Comparison of ENCODE assay signal across 9 mouse cellular contexts in genomic region chr2:152048003-152048980, GRCm38 (mm10). TPM values are rescaled to one million over a fixed set of nuclear protein-coding genes. Genes with fewer than 3 reads are reported as not detected.
DNase-seq lines count a peak whose midpoint lies in the region; ATAC-seq and TF ChIP-seq lines count a peak whose summit lies in the region.
"Had no signal": no experiment of that assay in that cellular context is flagged by ENCODE, and none has a peak within 500 bp of the region (broad histone marks: within the 10 kb centered on the region; RNA-seq: fewer than 3 reads in every experiment).

No protein-coding gene starts in this region.

- H3K27ac ChIP-seq in gastrocnemius, adult 2 months: no peak overlapping the region
- H3K27ac ChIP-seq in embryonic facial prominence, embryonic 15.5 days (replicated peaks): no peak overlapping the region
- no peak overlapping the region for H3K27ac ChIP-seq in limb, embryonic 11.5 days (replicated peaks; ENCODE audit: low read depth, low read length)

- no peak for DNase-seq in gastrocnemius, adult 2 months
- no peak for DNase-seq in gastrocnemius, postnatal 10 days
- DNase-seq in 416B (ENCODE audit: low read depth): peak; percentile 75
- peak; percentile 45 for DNase-seq in limb, embryonic 11.5 days (ENCODE audit: low spot score)
- peak; percentile 73 for DNase-seq in retina, postnatal 1 day
- DNase-seq in thymus, postnatal 36 days: no peak
- DNase-seq in gastrocnemius, postnatal 4 days (ENCODE audit: low spot score in 2 of 2): no peak

- TF ChIP-seq CTCF in gastrocnemius, adult 2 months (IDR thresholded peaks at IDR 0.05): no peak

- H3K27me3 ChIP-seq in embryonic facial prominence, embryonic 15.5 days: peaks cover 72% of the 10 kb centered on the region
- H3K27me3 ChIP-seq in limb, embryonic 11.5 days (ENCODE audit: control insufficient read depth, insufficient read depth, low read length): peaks cover 49% of the 10 kb centered on the region

- H3K4me3 ChIP-seq in gastrocnemius, adult 2 months: peak overlapping the region; percentile 68
- peak overlapping the region; percentile 51 for H3K4me3 ChIP-seq in embryonic facial prominence, embryonic 15.5 days (replicated peaks)
- H3K4me3 ChIP-seq in limb, embryonic 11.5 days (ENCODE audit: low read depth, low read length): peak overlapping the region; percentile 47

- peak overlapping the region; percentile 95 for H3K4me2 ChIP-seq in embryonic facial prominence, embryonic 15.5 days (replicated peaks)
- peak overlapping the region; percentile 96 for H3K4me2 ChIP-seq in limb, embryonic 11.5 days (ENCODE audit: low read depth, severe bottlenecking)

- H3K4me1 ChIP-seq in embryonic facial prominence, embryonic 15.5 days: peaks cover 26% of the 10 kb centered on the region
- H3K4me1 ChIP-seq in limb, embryonic 11.5 days (ENCODE audit: control insufficient read depth, insufficient read depth, low read length): peaks cover 7% of the 10 kb centered on the region; the same call in 1 of the 2 replicates

- ATAC-seq in embryonic facial prominence, embryonic 15.5 days (ENCODE audit: insufficient number of reproducible peaks, low FRiP score, low TSS enrichment, low read depth): 0 out of 2 replicates have a peak, but pooled peaks have one; percentile 26
- 0 out of 2 replicates have a peak, but pooled peaks have one; percentile 44 for ATAC-seq in limb, embryonic 11.5 days (ENCODE audit: insufficient number of reproducible peaks, low FRiP score, low TSS enrichment, low read depth)

- intact Hi-C loops in gastrocnemius, adult 2 months (cut with DNase I): no loop called here

- H3K36me3 ChIP-seq in embryonic facial prominence, embryonic 15.5 days: no peaks in the 10 kb centered on the region
- H3K36me3 ChIP-seq in limb, embryonic 11.5 days (ENCODE audit: control insufficient read depth, insufficient read depth, low read length): no peaks in the 10 kb centered on the region

- H3K9me3 ChIP-seq in embryonic facial prominence, embryonic 15.5 days (replicated peaks): no peaks in the 10 kb centered on the region
- H3K9me3 ChIP-seq in limb, embryonic 11.5 days (ENCODE audit: control insufficient read depth, low read length): no peaks in the 10 kb centered on the region

- peak overlapping the region; percentile 40; the same call in 1 of the 2 replicates for H3K9ac ChIP-seq in embryonic facial prominence, embryonic 15.5 days
- H3K9ac ChIP-seq in limb, embryonic 11.5 days (ENCODE audit: low read length): peak overlapping the region; percentile 74

- under 1% methylated on average over 80 of the region's 82 CpGs for WGBS in embryonic facial prominence, embryonic 15.5 days
- WGBS in limb, embryonic 11.5 days: 1% methylated on average over 74 of the region's 82 CpGs

RNA-seq across cellular contexts. Expression of gene Scrt2, which starts 33.0 kb away (rescaled TPM):
- total RNA-seq in gastrocnemius, adult 2 months (2021): not detected
- not detected for total RNA-seq in gastrocnemius, postnatal 10 days (2021)
- polyA plus RNA-seq in embryonic facial prominence, embryonic 15.5 days (2015; fragmentation: Nextera tagmentation; extraction: Ambion mirVana): 0.09 TPM in 1 of 2 replicates, not detected in the other
- polyA plus RNA-seq in limb, embryonic 11.5 days (2014; fragmentation: Nextera tagmentation; extraction: Ambion mirVana): 0.07 TPM in 1 of 2 replicates, not detected in the other
- not detected for total RNA-seq in gastrocnemius, postnatal 4 days (2021)
- total RNA-seq: heart, postnatal 14 days had no signal

RNA-seq across cellular contexts. Expression of gene Slc52a3, which starts 52.0 kb away (rescaled TPM):
- 1 to 10 TPM in 1 of 2 experiments, under 1 TPM in 1; 0.69 to 1.6 TPM for total RNA-seq in gastrocnemius, adult 2 months (2021)
- 1 to 10 TPM; 1.1 to 1.3 TPM for total RNA-seq in gastrocnemius, postnatal 10 days (2021)
- 5.9 and 6.3 TPM in 2 replicates for polyA plus RNA-seq in embryonic facial prominence, embryonic 15.5 days (2015; fragmentation: Nextera tagmentation; extraction: Ambion mirVana)
- polyA plus RNA-seq in limb, embryonic 11.5 days (2014; fragmentation: Nextera tagmentation; extraction: Ambion mirVana): 0.82 and 0.88 TPM in 2 replicates
- 1 to 10 TPM; 1.3 to 1.6 TPM for total RNA-seq in gastrocnemius, postnatal 4 days (2021)

RNA-seq across cellular contexts. Expression of gene Srxn1, which starts 57.0 kb away (rescaled TPM):
- total RNA-seq in gastrocnemius, adult 2 months (2021): 10 to 100 TPM; 24.3 to 28.7 TPM
- 10 to 100 TPM in 1 of 2 experiments, 1 to 10 TPM in 1; 8.7 to 14.7 TPM for total RNA-seq in gastrocnemius, postnatal 10 days (2021)
- polyA plus RNA-seq in embryonic facial prominence, embryonic 15.5 days (2015; fragmentation: Nextera tagmentation; extraction: Ambion mirVana): 11.0 and 11.5 TPM in 2 replicates
- 8.2 and 8.9 TPM in 2 replicates for polyA plus RNA-seq in limb, embryonic 11.5 days (2014; fragmentation: Nextera tagmentation; extraction: Ambion mirVana)
- total RNA-seq in gastrocnemius, postnatal 4 days (2021): 10 to 100 TPM; 13.4 to 14.8 TPM

Comparison
In these comparisons a context has a peak if more than half of its experiments do, and no peak if none do; other contexts are left out.
1. DNase-seq: peak in 416B (single experiment), limb, embryonic 11.5 days (single experiment) and retina, postnatal 1 day (single experiment); none in gastrocnemius, adult 2 months (single experiment), gastrocnemius, postnatal 10 days (single experiment), thymus, postnatal 36 days (0 of 2) and gastrocnemius, postnatal 4 days (0 of 2).
2. Peak in every context shown above with its lines, with median percentiles within 50 percentile points of each other: H3K4me3 ChIP-seq.